29 mouse cellular contexts compared by ENCODE assay signal in the genomic region with DNA sequence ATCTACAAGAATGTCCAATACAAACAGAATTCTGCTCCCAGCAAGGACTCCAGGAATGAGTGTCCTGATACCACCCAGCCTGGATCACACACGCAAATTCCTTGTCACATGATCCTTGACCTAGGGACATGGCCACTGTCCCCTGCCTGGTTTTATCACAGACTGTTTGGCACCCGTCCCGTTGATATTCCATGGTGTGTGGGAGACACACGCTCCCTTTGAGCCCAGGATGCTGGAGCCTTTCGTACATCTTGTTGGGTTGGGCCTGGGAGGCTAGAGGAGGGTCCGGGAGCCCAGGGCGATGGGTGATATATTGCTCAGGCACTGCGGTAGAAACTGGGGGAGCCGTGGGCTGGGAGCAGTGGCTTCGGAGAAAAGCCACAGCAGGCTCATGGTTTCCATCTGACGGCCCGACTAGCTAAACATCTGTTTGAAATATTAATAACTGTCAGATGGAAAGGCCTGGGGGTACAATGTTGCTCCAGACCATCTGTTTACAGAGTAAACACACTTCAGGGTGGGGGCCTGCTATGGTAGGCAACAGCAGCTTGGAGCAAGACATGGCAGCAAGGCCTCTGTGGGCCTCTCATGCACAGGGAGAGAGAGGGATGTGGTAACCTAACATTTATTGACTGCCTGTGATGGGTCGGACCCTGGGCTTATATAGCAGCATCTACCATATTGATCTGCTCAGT.
DNase-seq lines count a peak whose midpoint lies in the region; ATAC-seq and TF ChIP-seq lines count a peak whose summit lies in the region.
"Had no signal": no experiment of that assay in that cellular context is flagged by ENCODE, and none has a peak within 500 bp of the region (broad histone marks: within the 10 kb centered on the region; RNA-seq: fewer than 3 reads in every experiment).

No protein-coding gene starts in this region.

- DNase-seq in hindbrain, embryonic 11.5 days (ENCODE audit: low spot score), result no peak
- DNase-seq in neural tube, embryonic 10.5 days (ENCODE audit: extremely low spot score, low spot score), result no peak
- peak; percentile 41 for DNase-seq in embryonic facial prominence, embryonic 14.5 days (ENCODE audit: low spot score)
- DNase-seq in hindbrain, postnatal 0 days (ENCODE audit: low spot score), result peak; percentile 10
- no peak for DNase-seq in right cerebral cortex, postnatal 14 days
- DNase-seq: adrenal gland, adult 2 months; adrenal gland, postnatal 36 days; B cell, adult 2 months; cerebellum, adult 8-10 months; cerebellum, postnatal 25 days; gastrocnemius, postnatal 10 days; heart, postnatal 14 days; kidney, adult 9 months; kidney, postnatal 36 days; left cerebral cortex, postnatal 4 days; liver, postnatal 0 days; lung, postnatal 36 days; right cerebral cortex, postnatal 25 days; thymus, adult 18-20 months; thymus, postnatal 25 days had no signal

- no peak overlapping the region for H3K4me2 ChIP-seq in hindbrain, embryonic 15.5 days
- H3K4me2 ChIP-seq in hindbrain, embryonic 11.5 days (replicated peaks; ENCODE audit: low read depth, low read length), result no peak overlapping the region
- H3K4me2 ChIP-seq in neural tube, embryonic 14.5 days (ENCODE audit: low read depth, low read length), result no peak overlapping the region
- H3K4me2 ChIP-seq in embryonic facial prominence, embryonic 14.5 days (ENCODE audit: low read depth, low read length), result no peak overlapping the region
- H3K4me2 ChIP-seq in hindbrain, postnatal 0 days (ENCODE audit: low read depth, low read length), result no peak overlapping the region
- H3K4me2 ChIP-seq: forebrain, embryonic 13.5 days; liver, embryonic 12.5 days; midbrain, embryonic 12.5 days; neural tube, embryonic 12.5 days; stomach, embryonic 15.5 days had no signal

- no peak overlapping the region for H3K9ac ChIP-seq in hindbrain, embryonic 15.5 days
- H3K9ac ChIP-seq in hindbrain, embryonic 11.5 days (ENCODE audit: low read depth, low read length), result no peak overlapping the region
- H3K9ac ChIP-seq in neural tube, embryonic 14.5 days (replicated peaks; ENCODE audit: low read depth, low read length), result no peak overlapping the region
- no peak overlapping the region for H3K9ac ChIP-seq in embryonic facial prominence, embryonic 14.5 days (ENCODE audit: low read depth, low read length)
- no peak overlapping the region for H3K9ac ChIP-seq in hindbrain, postnatal 0 days (replicated peaks; ENCODE audit: low read length)
- H3K9ac ChIP-seq: forebrain, embryonic 13.5 days; liver, embryonic 12.5 days; liver, postnatal 0 days; midbrain, embryonic 12.5 days; neural tube, embryonic 12.5 days; stomach, embryonic 15.5 days had no signal

- 0 out of 2 replicates have a peak, but pooled peaks cover 3% of the 10 kb centered on the region for H3K4me1 ChIP-seq in hindbrain, embryonic 15.5 days (replicated peaks)
- no peaks in the 10 kb centered on the region for H3K4me1 ChIP-seq in hindbrain, embryonic 11.5 days (replicated peaks; ENCODE audit: control insufficient read depth, insufficient read depth, low read length)
- no peaks in the 10 kb centered on the region for H3K4me1 ChIP-seq in neural tube, embryonic 14.5 days (ENCODE audit: control insufficient read depth, insufficient read depth, low read length)
- H3K4me1 ChIP-seq in embryonic facial prominence, embryonic 14.5 days (ENCODE audit: control insufficient read depth, insufficient read depth, low read length), result no peaks in the 10 kb centered on the region
- no peaks in the 10 kb centered on the region for H3K4me1 ChIP-seq in hindbrain, postnatal 0 days (ENCODE audit: insufficient read depth, low read length)
- H3K4me1 ChIP-seq: forebrain, embryonic 13.5 days; liver, embryonic 12.5 days; midbrain, embryonic 12.5 days; neural tube, embryonic 12.5 days; stomach, embryonic 15.5 days had no signal

- no peaks in the 10 kb centered on the region for H3K27me3 ChIP-seq in hindbrain, embryonic 15.5 days
- no peaks in the 10 kb centered on the region; the same call in 1 of the 2 replicates for H3K27me3 ChIP-seq in hindbrain, embryonic 11.5 days (ENCODE audit: control insufficient read depth, insufficient read depth, low read length)
- no peaks in the 10 kb centered on the region for H3K27me3 ChIP-seq in neural tube, embryonic 14.5 days (ENCODE audit: control insufficient read depth, insufficient read depth, low read length)
- no peaks in the 10 kb centered on the region for H3K27me3 ChIP-seq in embryonic facial prominence, embryonic 14.5 days (replicated peaks; ENCODE audit: control insufficient read depth, insufficient read depth, low read length)
- no peaks in the 10 kb centered on the region for H3K27me3 ChIP-seq in hindbrain, postnatal 0 days (ENCODE audit: insufficient read depth, low read length)
- H3K27me3 ChIP-seq: forebrain, embryonic 13.5 days; stomach, embryonic 15.5 days had no signal

- no peak overlapping the region for H3K4me3 ChIP-seq in hindbrain, embryonic 15.5 days
- H3K4me3 ChIP-seq in hindbrain, embryonic 11.5 days (ENCODE audit: low read depth, low read length), result no peak overlapping the region
- no peak overlapping the region for H3K4me3 ChIP-seq in neural tube, embryonic 14.5 days (ENCODE audit: low read depth, low read length)
- H3K4me3 ChIP-seq in embryonic facial prominence, embryonic 14.5 days (ENCODE audit: low read depth, low read length), result no peak overlapping the region
- no peak overlapping the region for H3K4me3 ChIP-seq in hindbrain, postnatal 0 days (ENCODE audit: low read length)
- H3K4me3 ChIP-seq: forebrain, embryonic 13.5 days; liver, embryonic 12.5 days; midbrain, embryonic 12.5 days; neural tube, embryonic 12.5 days; stomach, embryonic 15.5 days had no signal

- TF ChIP-seq CTCF in hindbrain, postnatal 0 days (IDR thresholded peaks at IDR 0.05; ENCODE audit: low read depth), result no peak

- H3K36me3 ChIP-seq in hindbrain, embryonic 15.5 days, result no peaks in the 10 kb centered on the region
- no peaks in the 10 kb centered on the region for H3K36me3 ChIP-seq in hindbrain, embryonic 11.5 days (ENCODE audit: control insufficient read depth, insufficient read depth, low read length)
- no peaks in the 10 kb centered on the region for H3K36me3 ChIP-seq in neural tube, embryonic 14.5 days (ENCODE audit: control insufficient read depth, insufficient read depth, low read length)
- H3K36me3 ChIP-seq in embryonic facial prominence, embryonic 14.5 days (ENCODE audit: control insufficient read depth, insufficient read depth, low read length), result no peaks in the 10 kb centered on the region
- H3K36me3 ChIP-seq in hindbrain, postnatal 0 days (ENCODE audit: insufficient read depth, low read length), result no peaks in the 10 kb centered on the region
- H3K36me3 ChIP-seq: liver, embryonic 12.5 days; midbrain, embryonic 12.5 days; neural tube, embryonic 12.5 days; stomach, embryonic 15.5 days had no signal

- no peak overlapping the region for H3K27ac ChIP-seq in hindbrain, embryonic 15.5 days (replicated peaks)
- H3K27ac ChIP-seq in hindbrain, embryonic 11.5 days (ENCODE audit: low read depth, low read length), result no peak overlapping the region
- H3K27ac ChIP-seq in neural tube, embryonic 14.5 days (ENCODE audit: low read depth, low read length), result no peak overlapping the region
- no peak overlapping the region for H3K27ac ChIP-seq in embryonic facial prominence, embryonic 14.5 days (replicated peaks; ENCODE audit: low read depth, low read length)
- no peak overlapping the region for H3K27ac ChIP-seq in hindbrain, postnatal 0 days
- H3K27ac ChIP-seq: forebrain, embryonic 13.5 days; liver, embryonic 12.5 days; midbrain, embryonic 12.5 days; neural tube, embryonic 12.5 days; stomach, embryonic 15.5 days had no signal

- no peaks in the 10 kb centered on the region for H3K9me3 ChIP-seq in hindbrain, embryonic 15.5 days
- H3K9me3 ChIP-seq in hindbrain, embryonic 11.5 days (ENCODE audit: control insufficient read depth, low read length), result 0 out of 2 replicates have a peak, but pooled peaks cover 2% of the 10 kb centered on the region
- H3K9me3 ChIP-seq in neural tube, embryonic 14.5 days (ENCODE audit: control insufficient read depth, low read length), result no peaks in the 10 kb centered on the region
- H3K9me3 ChIP-seq in embryonic facial prominence, embryonic 14.5 days (ENCODE audit: control insufficient read depth, low read length), result no peaks in the 10 kb centered on the region
- H3K9me3 ChIP-seq in hindbrain, postnatal 0 days (ENCODE audit: low read length), result no peaks in the 10 kb centered on the region
- H3K9me3 ChIP-seq: forebrain, embryonic 13.5 days; liver, embryonic 12.5 days; midbrain, embryonic 12.5 days; stomach, embryonic 15.5 days had no signal

- peak; percentile 59; the same call in 1 of the 2 replicates for ATAC-seq in hindbrain, embryonic 15.5 days (ENCODE audit: low FRiP score, low read depth)
- ATAC-seq in hindbrain, embryonic 11.5 days (ENCODE audit: low FRiP score), result no peak
- ATAC-seq in neural tube, embryonic 14.5 days (ENCODE audit: low read depth), result peak; percentile 23; the same call in 1 of the 2 replicates
- no peak for ATAC-seq in embryonic facial prominence, embryonic 14.5 days (ENCODE audit: low read depth)
- ATAC-seq in hindbrain, postnatal 0 days, result no peak
- ATAC-seq: activated CD4-positive, CD25-positive, alpha-beta regulatory T cell, adult 4 months; forebrain, embryonic 13.5 days; intestine, postnatal 0 days; liver, embryonic 12.5 days; liver, postnatal 0 days had no signal

- 64% methylated on average over 13 of the region's 13 CpGs for WGBS in hindbrain, embryonic 15.5 days
- 75% methylated on average over 13 of the region's 13 CpGs for WGBS in hindbrain, embryonic 11.5 days
- WGBS in neural tube, embryonic 14.5 days, result 62% methylated on average over 13 of the region's 13 CpGs
- WGBS in embryonic facial prominence, embryonic 14.5 days, result 47% methylated on average over 13 of the region's 13 CpGs
- 70% methylated on average over 13 of the region's 13 CpGs for WGBS in hindbrain, postnatal 0 days

Comparison
In these comparisons a context has a peak if more than half of its experiments do, and no peak if none do; other contexts are left out.
1. ATAC-seq: peak in hindbrain, embryonic 15.5 days (single experiment) and neural tube, embryonic 14.5 days (single experiment); none in hindbrain, embryonic 11.5 days (single experiment), embryonic facial prominence, embryonic 14.5 days (single experiment) and hindbrain, postnatal 0 days (single experiment).
2. DNase-seq: peak in embryonic facial prominence, embryonic 14.5 days (single experiment) and hindbrain, postnatal 0 days (single experiment); none in hindbrain, embryonic 11.5 days (single experiment), neural tube, embryonic 10.5 days (single experiment) and right cerebral cortex, postnatal 14 days (single experiment).